Mouse (Mus musculus) myocyte (in vitro differentiated cells): Measurements from ENCODE around the gene Kcnb1.

ENCODE experiments used
- CEBPB ChIP-seq: IDR thresholded peaks from 2 replicates; pipeline ENCODE4 v1.6.1; 2011; ENCODE audit warnings: mild to moderate bottlenecking, moderate library complexity; ENCODE audit not compliant: poor library complexity, insufficient read depth, severe bottlenecking
- E2F4 ChIP-seq: IDR thresholded peaks from one replicate; pipeline ENCODE4 v1.6.1; 2011; ENCODE audit warnings: mild to moderate bottlenecking, control low read depth, moderate library complexity; ENCODE audit not compliant: insufficient read depth
- MAX ChIP-seq: IDR thresholded peaks from one replicate; pipeline ENCODE4 v1.6.1; 2011; ENCODE audit warnings: low read depth, mild to moderate bottlenecking, control low read depth
- MYOD1 ChIP-seq, 3 experiments: IDR thresholded peaks; one replicate each; pipeline ENCODE4 v1.6.1; 2011; ENCODE audit warnings: control low read depth in 2 of 3, low read depth in 2 of 3, mild to moderate bottlenecking in 2 of 3, moderate library complexity in 1 of 3; ENCODE audit not compliant: insufficient read length in 2 of 3, control insufficient read depth in 1 of 3
- MYOG ChIP-seq, 3 experiments: IDR thresholded peaks; one replicate each; pipeline ENCODE4 v1.6.1; 2011; ENCODE audit warnings: control low read depth in 2 of 3, low read depth in 2 of 3, mild to moderate bottlenecking in 2 of 3; ENCODE audit not compliant: insufficient read length in 2 of 3, control insufficient read depth in 1 of 3, insufficient read depth in 1 of 3
- POLR2A ChIP-seq: IDR thresholded peaks from one replicate; pipeline ENCODE4 v1.6.1; 2011; ENCODE audit warnings: low read depth, mild to moderate bottlenecking, control low read depth, moderate library complexity; ENCODE audit not compliant: insufficient read length
- SRF ChIP-seq: IDR thresholded peaks from one replicate; pipeline ENCODE4 v1.6.1; 2011; ENCODE audit warnings: low read depth; ENCODE audit not compliant: control insufficient read depth, insufficient read length
- TCF12 ChIP-seq: IDR thresholded peaks from one replicate; pipeline ENCODE4 v1.6.1; 2011; ENCODE audit warnings: mild to moderate bottlenecking, control low read depth; ENCODE audit not compliant: poor library complexity, insufficient read depth, severe bottlenecking
- TCF3 ChIP-seq: IDR thresholded peaks from one replicate; pipeline ENCODE4 v1.6.1; 2011; ENCODE audit warnings: low read depth, control low read depth; ENCODE audit not compliant: insufficient read length
- USF1 ChIP-seq: IDR thresholded peaks from one replicate; pipeline ENCODE4 v1.6.1; 2011; ENCODE audit warnings: low read depth, mild to moderate bottlenecking, control low read depth, moderate library complexity

GRCm38 (mm10) chr2:167066528-167067516, 123.1 kb downstream of the Kcnb1 start:
- no peak for TF ChIP-seq MYOG (IDR thresholded peaks at IDR 0.05; ENCODE audit: control insufficient read depth in 1 of 3, insufficient read depth in 1 of 3, insufficient read length in 2 of 3, low read depth in 2 of 3)
- no peak for TF ChIP-seq TCF12
- TF ChIP-seq CEBPB: no peak
- peak; percentile 70 for TF ChIP-seq USF1
- peak; percentile 24 for TF ChIP-seq POLR2A
- no peak for TF ChIP-seq MYOD1 (IDR thresholded peaks at IDR 0.05; ENCODE audit: control insufficient read depth in 1 of 3, insufficient read length in 2 of 3, low read depth in 2 of 3)
- TF ChIP-seq SRF: no peak
- TF ChIP-seq MAX: no peak
- TF ChIP-seq TCF3: no peak
- TF ChIP-seq E2F4: no peak
